Mouse (Mus musculus) heart, adult 10 weeks (tissue): ENCODE data around the gene Zmynd15. TPM values are rescaled to one million over a fixed set of nuclear protein-coding genes. Genes with fewer than 3 reads are reported as not detected.

Experiments
- polyA plus RNA-seq: library from polyadenylated mRNA; stranded (reverse); fragments of 350-450 nt; fragmentation: Illumina TruSeq; extraction: RNeasy Lipid Tissue Mini Kit (QIAGEN cat#74804); gene quantifications from one replicate; pipeline ENCODE4 v1.2.3, GENCODE M21; 2014; ENCODE audit warnings: low read depth, low replicate concordance

Zmynd15 gene
- polyA plus RNA-seq: 2.3 TPM

GRCm38 (mm10) chr11:70458688-70459600 is at the start of gene Zmynd15:
Zmynd15 (plus strand) TSS chr11:70459433.

DNA sequence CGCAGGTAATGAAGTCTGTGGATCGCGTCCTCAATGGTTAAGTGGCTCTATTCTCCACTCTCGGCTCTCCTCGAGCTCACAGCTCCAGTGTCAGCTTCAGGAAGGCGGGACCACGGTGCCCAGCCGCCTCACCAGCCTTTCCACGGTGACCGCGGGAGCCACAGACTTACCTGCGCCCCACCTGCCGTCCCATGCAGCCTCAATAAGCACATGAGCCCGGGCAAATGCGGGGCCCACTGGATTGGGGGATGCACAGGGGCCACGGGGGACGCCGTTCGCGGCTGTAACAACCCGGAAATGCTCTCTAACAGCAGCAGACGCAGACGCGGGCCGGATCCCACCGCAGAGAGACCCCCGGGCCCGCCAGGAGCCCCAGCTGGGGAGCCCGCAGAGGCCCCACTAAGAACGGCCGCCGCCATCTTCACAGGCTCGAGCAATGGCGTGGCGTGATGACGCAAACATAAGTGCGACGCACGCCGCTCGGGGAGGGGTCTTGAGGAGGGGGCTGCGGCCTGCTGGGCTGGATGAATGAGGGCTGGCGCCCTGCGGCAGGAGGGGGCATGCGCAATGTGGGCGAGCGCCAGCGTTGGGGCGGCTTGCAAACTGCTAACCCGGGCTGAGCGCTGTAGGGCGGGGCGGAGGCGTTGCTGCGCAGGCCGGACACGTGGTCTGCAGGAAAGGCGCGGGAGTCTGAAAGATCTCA is 49.5 kb upstream of the Zmynd15 start, which contains the start of gene Pelp1:
Pelp1 (minus strand) TSS at position 438 of the 703 bp plus-strand sequence.

GRCm38 (mm10) chr11:70432048-70432894 is 27.0 kb upstream of the Zmynd15 start, which contains the start of gene Arrb2:
Arrb2 (plus strand) TSS chr11:70432635.

GRCm38 (mm10) chr11:70451797-70452498 is 7.3 kb upstream of the Zmynd15 start, which contains the start of gene Med11:
Med11 (plus strand) TSS chr11:70451919.

DNA sequence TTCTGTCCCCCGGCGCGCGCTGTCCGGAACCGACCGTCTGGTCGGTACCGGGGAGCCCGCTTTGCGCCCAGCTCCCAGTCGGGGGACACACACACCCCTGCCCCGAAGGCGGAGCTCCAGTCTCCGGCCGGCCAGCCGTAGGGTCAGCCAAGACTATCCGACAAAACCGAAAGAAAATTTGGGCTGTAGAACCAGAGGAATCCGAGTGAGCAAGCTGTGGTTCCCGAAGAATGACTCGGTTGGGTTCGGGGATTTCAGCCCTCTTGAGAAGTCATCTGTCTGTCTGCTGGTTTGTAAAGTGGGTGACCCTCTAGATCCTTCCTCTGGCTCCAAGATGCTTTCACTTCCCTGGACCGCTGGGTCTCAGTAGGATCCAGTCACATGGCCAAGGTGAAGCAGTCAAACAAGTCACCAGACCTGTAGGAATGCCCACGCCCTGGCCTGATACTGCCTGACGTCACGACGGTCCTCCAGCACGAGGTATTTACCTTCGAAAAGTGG is 418 bp downstream of the Zmynd15 start, which contains the start of gene Cxcl16:
Cxcl16 (minus strand) TSS at position 384 of the 501 bp plus-strand sequence.

DNA sequence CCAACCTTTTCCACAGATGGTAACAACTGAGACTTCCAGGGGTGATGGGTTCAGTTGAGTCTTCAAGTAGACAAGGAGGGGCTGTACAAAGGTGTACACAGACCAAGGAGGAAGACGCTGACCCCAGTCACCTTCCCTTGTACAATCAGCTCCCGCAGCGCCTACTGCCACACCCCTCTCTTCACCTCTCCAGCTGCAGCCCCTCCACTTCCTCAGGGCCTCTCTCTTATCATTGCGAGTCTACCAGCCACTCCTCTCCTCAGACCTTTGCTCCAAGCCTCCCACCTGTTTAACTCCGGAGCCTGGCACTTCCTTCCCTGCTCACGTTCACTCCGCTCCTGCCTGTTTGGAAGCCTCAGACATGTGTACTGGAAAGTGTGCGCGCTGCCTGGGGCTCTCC is 45.7 kb downstream of the Zmynd15 start, which contains the start of gene Tm4sf5:
Tm4sf5 (plus strand) TSS at position 275 of the 400 bp plus-strand sequence.

DNA sequence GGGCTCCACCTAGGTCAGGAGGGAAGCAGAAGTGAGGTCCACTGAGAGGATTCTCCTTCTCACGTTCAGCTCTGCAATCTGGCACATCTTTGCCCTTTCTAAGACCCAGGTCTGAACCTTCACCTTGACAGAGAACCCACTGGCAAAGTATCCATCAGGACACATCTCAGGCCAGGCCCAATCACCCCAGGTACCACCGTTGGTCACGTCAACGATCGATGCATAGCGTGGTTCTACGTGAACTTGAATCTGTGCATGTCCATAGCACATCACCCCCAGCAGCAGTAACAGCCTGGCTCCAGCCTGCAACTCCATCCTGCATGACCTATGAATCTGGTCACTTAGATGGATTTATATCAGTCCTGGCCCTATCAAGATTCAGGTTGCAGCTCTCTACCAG is 55.1 kb downstream of the Zmynd15 start, which contains the start of gene Vmo1:
Vmo1 (minus strand) TSS at position 329 of the 400 bp plus-strand sequence.

Other genes starting within 250 kb of the Zmynd15 start
- 0.71 TPM for gene Slc16a11, start 246.7 kb upstream of the Zmynd15 start, polyA plus RNA-seq
- 3.4 TPM for gene Slc16a13, start 238.4 kb upstream of the Zmynd15 start, polyA plus RNA-seq
- gene Bcl6b, start 229.6 kb upstream of the Zmynd15 start, polyA plus RNA-seq: 15.9 TPM
- gene 0610010K14Rik, start 221.5 kb upstream of the Zmynd15 start, polyA plus RNA-seq: 37.6 TPM
- 4.5 TPM for gene Gm21988, start 219.6 kb upstream of the Zmynd15 start, polyA plus RNA-seq
- gene Rnasek, start 219.6 kb upstream of the Zmynd15 start, polyA plus RNA-seq: 154 TPM
- 4.5 TPM for gene Alox12, start 204.1 kb upstream of the Zmynd15 start, polyA plus RNA-seq
- gene Alox12e, start 136.8 kb upstream of the Zmynd15 start, polyA plus RNA-seq: not detected
- 0.84 TPM for gene Alox15, start 107.4 kb upstream of the Zmynd15 start, polyA plus RNA-seq
- gene Pelp1, start 49.4 kb upstream of the Zmynd15 start, polyA plus RNA-seq: 13.6 TPM
- 15.8 TPM for gene Arrb2, start 26.8 kb upstream of the Zmynd15 start, polyA plus RNA-seq
- gene Med11, start 7.5 kb upstream of the Zmynd15 start, polyA plus RNA-seq: 9.5 TPM
- 12.2 TPM for gene Cxcl16, start 551 bp downstream of the Zmynd15 start, polyA plus RNA-seq
- 4.7 TPM for gene Tm4sf5, start 45.8 kb downstream of the Zmynd15 start, polyA plus RNA-seq
- not detected for gene Vmo1, start 55.2 kb downstream of the Zmynd15 start, polyA plus RNA-seq
- not detected for gene Gltpd2, start 59.8 kb downstream of the Zmynd15 start, polyA plus RNA-seq
- gene Psmb6, start 65.9 kb downstream of the Zmynd15 start, polyA plus RNA-seq: 275 TPM
- not detected for gene Gm40193, start 73.5 kb downstream of the Zmynd15 start, polyA plus RNA-seq
- 7.4 TPM for gene Pld2, start 80.6 kb downstream of the Zmynd15 start, polyA plus RNA-seq
- gene Mink1, start 103.4 kb downstream of the Zmynd15 start, polyA plus RNA-seq: 34.3 TPM
- not detected for gene 4930544D05Rik, start 156.4 kb downstream of the Zmynd15 start, polyA plus RNA-seq
- not detected for gene Chrne, start 159.8 kb downstream of the Zmynd15 start, polyA plus RNA-seq
- gene Gp1ba, start 179.7 kb downstream of the Zmynd15 start, polyA plus RNA-seq: not detected
- 66.5 TPM for gene Rnf167, start 187.8 kb downstream of the Zmynd15 start, polyA plus RNA-seq
- gene Slc25a11, start 188.0 kb downstream of the Zmynd15 start, polyA plus RNA-seq: 630 TPM
- gene Pfn1, start 195.2 kb downstream of the Zmynd15 start, polyA plus RNA-seq: 286 TPM
- gene Eno3, start 197.8 kb downstream of the Zmynd15 start, polyA plus RNA-seq: 1,559 TPM
- gene Spag7, start 210.0 kb downstream of the Zmynd15 start, polyA plus RNA-seq: 134 TPM
- gene Camta2, start 228.7 kb downstream of the Zmynd15 start, polyA plus RNA-seq: 29.5 TPM
- gene Inca1, start 240.7 kb downstream of the Zmynd15 start, polyA plus RNA-seq: 11.4 TPM
- 315 TPM for gene Kif1c, start 241.1 kb downstream of the Zmynd15 start, polyA plus RNA-seq